Mouse (Mus musculus) hindbrain, embryonic 16.5 days (tissue): ENCODE results near the gene Izumo4. TPM values are rescaled to one million over a fixed set of nuclear protein-coding genes. Genes with fewer than 3 reads are reported as not detected.
A peak's percentile ranks its signal among the peaks of the same experiment; 100 is the strongest.

Experiments
- ATAC-seq: fragments of 200-750 bp; cut with Nextera tagmentation; 2 replicates; pipeline ENCODE4 v1.8.0; 2017; ENCODE audit warnings: moderate TSS enrichment, moderate library complexity
- H3K27ac ChIP-seq: fragments of 300-500 bp; sonication (generic); 2 replicates; pipeline ENCODE4 v1.5.1; 2014; ENCODE audit warnings: low read depth, mild to moderate bottlenecking, control low read depth, low read length, moderate library complexity
- H3K27me3 ChIP-seq: fragments of 300-500 bp; sonication (generic); replicated peaks from 2 replicates; pipeline ENCODE4 v1.6.1; 2014; ENCODE audit warnings: low read length; ENCODE audit not compliant: control insufficient read depth, insufficient read depth
- H3K36me3 ChIP-seq: fragments of 300-500 bp; sonication (generic); 2 replicates; pipeline ENCODE4 v1.6.1; 2014; ENCODE audit warnings: mild to moderate bottlenecking, low read length, moderate library complexity, mixed read lengths; ENCODE audit not compliant: control insufficient read depth, insufficient read depth
- H3K4me1 ChIP-seq: fragments of 300-500 bp; sonication (generic); 2 replicates; pipeline ENCODE4 v1.6.1; 2014; ENCODE audit warnings: low read depth, low read length; ENCODE audit not compliant: control insufficient read depth, insufficient read depth
- H3K4me2 ChIP-seq: fragments of 300-500 bp; sonication (generic); 2 replicates; pipeline ENCODE4 v1.6.1; 2014; ENCODE audit warnings: mild to moderate bottlenecking, low read length, control low read depth, moderate library complexity
- H3K4me3 ChIP-seq: fragments of 300-500 bp; sonication (generic); 2 replicates; pipeline ENCODE4 v1.5.1; 2014; ENCODE audit warnings: mild to moderate bottlenecking, low read length, control low read depth, moderate library complexity
- H3K9ac ChIP-seq: fragments of 300-500 bp; sonication (generic); 2 replicates; pipeline ENCODE4 v1.6.1; 2014; ENCODE audit warnings: low read depth, mild to moderate bottlenecking, control low read depth, low read length, moderate library complexity
- H3K9me3 ChIP-seq: fragments of 300-500 bp; sonication (generic); 2 replicates; pipeline ENCODE4 v1.6.1; 2014; ENCODE audit warnings: mild to moderate bottlenecking, low read length, moderate library complexity; ENCODE audit not compliant: control insufficient read depth
- WGBS: fragments of 180-500 bp; shearing (Covaris S2); extraction: QIAGEN DNeasy Blood & Tissue Kit; methylation state at CpG from one replicate; pipeline ENCODE4 v1.1.7; 2014; 5-methylcytosine and 5-hydroxymethylcytosine counted together
- polyA plus RNA-seq: library from polyadenylated mRNA; unstranded; fragments of >200 nt; fragmentation: Nextera tagmentation; extraction: Ambion mirVana; gene quantifications from 2 replicates; pipeline ENCODE4 v1.2.1, GENCODE M21; 2015

Gene Izumo4
- polyA plus RNA-seq, 1 experiment from 2014 or later: 50.4 TPM

DNA sequence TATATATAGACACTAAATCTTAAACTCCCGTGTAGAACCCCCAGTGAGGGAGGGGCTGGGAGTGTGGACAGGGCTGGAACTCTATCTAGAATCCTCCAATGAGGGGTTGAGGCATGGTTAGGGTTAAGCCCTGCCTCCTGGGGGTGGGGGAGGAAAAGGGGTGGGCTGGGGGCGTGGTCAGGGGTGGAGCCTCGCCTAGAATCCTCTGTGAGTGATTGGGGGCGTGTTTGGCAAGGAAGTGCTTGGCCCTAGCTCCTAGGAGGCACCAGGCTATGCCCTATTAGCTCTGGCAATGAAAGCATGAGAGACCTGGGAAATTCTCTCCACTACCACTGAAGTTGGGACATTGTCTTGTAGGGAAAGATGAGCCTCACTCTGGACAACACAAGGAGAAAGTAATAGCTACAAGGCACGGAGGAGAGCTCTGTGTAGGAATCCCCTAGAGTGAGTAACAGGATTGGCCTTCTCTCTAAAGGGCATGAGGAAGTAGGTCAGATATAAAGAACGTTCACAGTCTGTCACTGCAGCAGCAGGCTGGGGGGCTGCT, 50.2 kb downstream of the Izumo4 start:
- ATAC-seq: peak; percentile 24
- no peaks in the 10 kb centered on the region for H3K27me3 ChIP-seq
- no peak overlapping the region for H3K27ac ChIP-seq
- no peaks in the 10 kb centered on the region for H3K36me3 ChIP-seq
- H3K4me1 ChIP-seq: peaks cover 21% of the 10 kb centered on the region
- peak overlapping the region; percentile 30 for H3K4me2 ChIP-seq
- no peak overlapping the region for H3K4me3 ChIP-seq
- H3K9me3 ChIP-seq: no peaks in the 10 kb centered on the region
- WGBS: 3% methylated on average over 6 of the region's 6 CpGs
- no peak overlapping the region for H3K9ac ChIP-seq

DNA sequence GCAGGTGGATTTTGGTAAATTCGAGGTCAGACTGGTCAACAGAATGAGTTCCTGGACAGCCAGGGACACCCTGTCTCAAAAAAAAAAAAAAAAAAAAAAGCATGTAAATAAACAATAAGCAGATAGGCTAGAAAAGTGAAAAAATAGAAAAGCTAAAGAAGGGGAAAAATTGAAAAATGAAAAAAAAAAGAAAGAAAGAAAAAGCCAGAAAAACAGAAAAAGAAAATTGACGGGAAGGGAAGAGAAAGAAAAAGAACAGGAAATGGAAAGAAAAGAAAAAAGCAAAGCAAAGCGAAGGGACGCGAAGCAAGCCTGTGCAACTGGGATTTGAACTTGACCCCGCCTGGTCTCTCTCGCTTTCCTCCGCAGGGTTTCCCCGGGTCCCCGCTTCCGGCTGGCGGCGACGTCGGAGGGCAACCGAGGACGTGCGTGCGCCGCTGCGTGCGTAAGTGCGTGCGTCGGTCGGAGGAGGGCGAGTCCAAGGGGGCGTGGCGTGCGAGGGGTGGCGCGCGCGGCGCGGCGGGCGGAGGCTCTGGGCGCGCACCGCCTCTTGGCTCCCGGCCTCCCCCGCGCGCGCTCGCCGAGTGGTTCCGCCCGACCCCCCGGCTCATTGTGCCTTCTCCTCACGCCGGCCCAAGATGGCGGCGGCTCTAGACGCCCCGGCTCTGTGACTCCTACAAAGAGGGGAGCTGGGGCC, 52.8 kb downstream of the Izumo4 start, which contains the start of gene Dot1l:
Gene Dot1l, plus strand, starts transcription at position 613 of the 697 bp plus-strand sequence.
- H3K4me1 ChIP-seq: peaks cover 35% of the 10 kb centered on the region
- H3K27ac ChIP-seq: peak within 1 kb of the TSS; percentile 86
- no peaks in the 10 kb centered on the region for H3K27me3 ChIP-seq
- H3K36me3 ChIP-seq: no peaks in the 10 kb centered on the region
- H3K4me3 ChIP-seq: peak within 1 kb of the TSS; percentile 82
- peak; percentile 94 for ATAC-seq
- H3K9ac ChIP-seq: peak within 1 kb of the TSS; percentile 81
- WGBS: 1% methylated on average over 42 of the region's 57 CpGs
- peak within 1 kb of the TSS; percentile 65 for H3K4me2 ChIP-seq
- no peaks in the 10 kb centered on the region for H3K9me3 ChIP-seq

Other genes with a start within 250 kb of the Izumo4 start
- gene Onecut3, start 207.3 kb upstream of the Izumo4 start, polyA plus RNA-seq: 1.2 and 1.3 TPM in 2 replicates
- gene Atp8b3, start 163.1 kb upstream of the Izumo4 start, polyA plus RNA-seq: 1.5 and 1.6 TPM in 2 replicates
- 25.8 and 26.5 TPM in 2 replicates for gene Rexo1, start 140.6 kb upstream of the Izumo4 start, polyA plus RNA-seq
- 5.1 and 5.8 TPM in 2 replicates for gene Klf16, start 124.9 kb upstream of the Izumo4 start, polyA plus RNA-seq
- gene Abhd17a, start 111.8 kb upstream of the Izumo4 start, polyA plus RNA-seq: 127 and 130 TPM in 2 replicates
- gene Scamp4, start 99.3 kb upstream of the Izumo4 start, polyA plus RNA-seq: 73.6 and 80.8 TPM in 2 replicates
- gene Adat3, start 99.3 kb upstream of the Izumo4 start, polyA plus RNA-seq: 5.2 and 6.4 TPM in 2 replicates
- 2.3 and 3.1 TPM in 2 replicates for gene Gm49322, start 96.2 kb upstream of the Izumo4 start, polyA plus RNA-seq
- 24.9 and 77.7 TPM in 2 replicates for gene Csnk1g2, start 79.3 kb upstream of the Izumo4 start, polyA plus RNA-seq
- 21.2 and 83.2 TPM in 2 replicates for gene Btbd2, start 45.1 kb upstream of the Izumo4 start, polyA plus RNA-seq
- gene Mknk2, start 24.1 kb upstream of the Izumo4 start, polyA plus RNA-seq: 35.6 and 55.7 TPM in 2 replicates
- gene Mob3a, start 207 bp upstream of the Izumo4 start, polyA plus RNA-seq: 56.9 and 59.5 TPM in 2 replicates
- 102 and 105 TPM in 2 replicates for gene Ap3d1, start 40.1 kb downstream of the Izumo4 start, polyA plus RNA-seq
- gene Dot1l, start 53.0 kb downstream of the Izumo4 start, polyA plus RNA-seq: 13.2 and 16.9 TPM in 2 replicates
- 44.7 and 59.9 TPM in 2 replicates for gene Sf3a2, start 96.0 kb downstream of the Izumo4 start, polyA plus RNA-seq
- 129 and 140 TPM in 2 replicates for gene Plekhj1, start 96.4 kb downstream of the Izumo4 start, polyA plus RNA-seq
- not detected in 2 replicates for gene Amh, start 103.1 kb downstream of the Izumo4 start, polyA plus RNA-seq
- 1.1 and 1.2 TPM in 2 replicates for gene Jsrp1, start 111.3 kb downstream of the Izumo4 start, polyA plus RNA-seq
- 1,272 and 1,293 TPM in 2 replicates for gene Oaz1, start 124.5 kb downstream of the Izumo4 start, polyA plus RNA-seq
- gene Lingo3, start 141.9 kb downstream of the Izumo4 start, polyA plus RNA-seq: 22.1 and 23.3 TPM in 2 replicates
- gene Lsm7, start 153.0 kb downstream of the Izumo4 start, polyA plus RNA-seq: 197 and 208 TPM in 2 replicates
- gene Sppl2b, start 153.1 kb downstream of the Izumo4 start, polyA plus RNA-seq: 92.4 and 97.5 TPM in 2 replicates
- gene Tmprss9, start 169.7 kb downstream of the Izumo4 start, polyA plus RNA-seq: 0.13 and 0.27 TPM in 2 replicates
- 314 and 364 TPM in 2 replicates for gene Timm13, start 198.8 kb downstream of the Izumo4 start, polyA plus RNA-seq
- 36.6 and 41.9 TPM in 2 replicates for gene Lmnb2, start 216.1 kb downstream of the Izumo4 start, polyA plus RNA-seq
- gene Gadd45b, start 227.9 kb downstream of the Izumo4 start, polyA plus RNA-seq: 8.0 and 9.0 TPM in 2 replicates